Mouse (Mus musculus) stomach, embryonic 16.5 days (tissue): ENCODE data around the gene Cdk1. TPM values are rescaled to one million over a fixed set of nuclear protein-coding genes. Genes with fewer than 3 reads are reported as not detected.

Experiments used
- ATAC-seq: fragments of 200-750 bp; cut with Nextera tagmentation; 2 replicates; pipeline ENCODE4 v1.8.0; 2017; ENCODE audit warnings: moderate number of reproducible peaks, moderate TSS enrichment; ENCODE audit not compliant: insufficient read depth, low FRiP score
- H3K27ac ChIP-seq: fragments of 300-500 bp; sonication (generic); 2 replicates; pipeline ENCODE4 v1.5.1; 2014; ENCODE audit warnings: low read length
- H3K27me3 ChIP-seq: fragments of 300-500 bp; sonication (generic); 2 replicates; pipeline ENCODE4 v1.6.1; 2014; ENCODE audit warnings: low read length, control low read depth, mixed read lengths; ENCODE audit not compliant: control insufficient read depth, insufficient read depth
- H3K36me3 ChIP-seq: fragments of 300-500 bp; sonication (generic); 2 replicates; pipeline ENCODE4 v1.6.1; 2014; ENCODE audit warnings: low read length; ENCODE audit not compliant: control insufficient read depth, insufficient read depth
- H3K4me1 ChIP-seq: fragments of 300-500 bp; sonication (generic); 2 replicates; pipeline ENCODE4 v1.6.1; 2014; ENCODE audit warnings: low read length, control low read depth, mixed read lengths; ENCODE audit not compliant: control insufficient read depth, insufficient read depth
- H3K4me2 ChIP-seq: fragments of 300-500 bp; sonication (generic); 2 replicates; pipeline ENCODE4 v1.6.1; 2014; ENCODE audit warnings: low read depth, low read length, mixed read lengths
- H3K4me3 ChIP-seq: fragments of 300-500 bp; sonication (generic); replicated peaks from 2 replicates; pipeline ENCODE4 v1.5.1; 2014; ENCODE audit warnings: mild to moderate bottlenecking, low read length
- H3K9ac ChIP-seq: fragments of 300-500 bp; sonication (generic); 2 replicates; pipeline ENCODE4 v1.6.1; 2014; ENCODE audit warnings: low read length
- H3K9me3 ChIP-seq: fragments of 300-500 bp; sonication (generic); replicated peaks from 2 replicates; pipeline ENCODE4 v1.6.1; 2016; ENCODE audit warnings: low read length, control low read depth; ENCODE audit not compliant: control insufficient read depth
- WGBS: fragments of 180-500 bp; shearing (Covaris S2); extraction: QIAGEN DNeasy Blood & Tissue Kit; methylation state at CpG from one replicate; pipeline ENCODE4 v1.1.7; 2014; 5-methylcytosine and 5-hydroxymethylcytosine counted together
- polyA plus RNA-seq: library from polyadenylated mRNA; unstranded; fragments of >200 nt; fragmentation: Nextera tagmentation; extraction: Ambion mirVana; gene quantifications from 2 replicates; pipeline ENCODE4 v1.2.1, GENCODE M21; 2015

Gene Cdk1
- polyA plus RNA-seq, 1 experiment from 2014 or later: 323 TPM

- WGBS: 73% methylated on average over 1 of the region's 1 CpGs
- no peak for ATAC-seq
These were observed 30.4 kb upstream of the Cdk1 start for GRCm38 (mm10) chr10:69383186-69383585.

GRCm38 (mm10) chr10:69375154-69375553, 22.4 kb upstream of the Cdk1 start:
- ATAC-seq: no peak
- Histone ChIP-seq H3K9me3 (no peaks in the 10 kb centered on the region), H3K9ac (no peak overlapping the region), H3K27ac (no peak overlapping the region), H3K4me1 (no peaks in the 10 kb centered on the region), H3K4me2 (no peak overlapping the region), H3K4me3 (no peak overlapping the region), H3K27me3 (no peaks in the 10 kb centered on the region), H3K36me3 (no peaks in the 10 kb centered on the region)
- WGBS: 54% methylated on average over 7 of the region's 7 CpGs

More at GRCm38 (mm10) chr10:69383186-69383585, 30.4 kb upstream of the Cdk1 start:
- Histone ChIP-seq H3K27me3 (no peaks in the 10 kb centered on the region), H3K27ac (no peak overlapping the region), H3K36me3 (no peaks in the 10 kb centered on the region), H3K4me2 (no peak overlapping the region), H3K9me3 (no peaks in the 10 kb centered on the region), H3K9ac (no peak overlapping the region), H3K4me3 (no peak overlapping the region), H3K4me1 (no peaks in the 10 kb centered on the region)

- Histone ChIP-seq H3K27me3 (no peaks in the 10 kb centered on the region), H3K4me3 (no peak overlapping the region), H3K4me1 (no peaks in the 10 kb centered on the region), H3K9me3 (no peaks in the 10 kb centered on the region), H3K9ac (no peak overlapping the region), H3K36me3 (no peaks in the 10 kb centered on the region), H3K27ac (no peak overlapping the region), H3K4me2 (no peak overlapping the region)
- WGBS: 72% methylated on average over 10 of the region's 10 CpGs
- ATAC-seq: no peak
These were observed 21.2 kb upstream of the Cdk1 start for GRCm38 (mm10) chr10:69373796-69374550.

GRCm38 (mm10) chr10:69372061-69372460, 19.3 kb upstream of the Cdk1 start:
- Histone ChIP-seq H3K9me3 (no peaks in the 10 kb centered on the region), H3K4me2 (no peak overlapping the region), H3K36me3 (no peaks in the 10 kb centered on the region), H3K27ac (no peak overlapping the region), H3K4me1 (no peaks in the 10 kb centered on the region), H3K4me3 (no peak overlapping the region), H3K9ac (no peak overlapping the region), H3K27me3 (no peaks in the 10 kb centered on the region)
- no peak for ATAC-seq
- 79% methylated on average over 14 of the region's 14 CpGs for WGBS

- no peak for ATAC-seq
- 16% methylated on average over 10 of the region's 10 CpGs for WGBS
- no peaks in the 10 kb centered on the region for H3K9me3 ChIP-seq
- no peaks in the 10 kb centered on the region for H3K36me3 ChIP-seq
- no peak overlapping the region for H3K27ac ChIP-seq
- H3K27me3 ChIP-seq: no peaks in the 10 kb centered on the region
- H3K4me2 ChIP-seq: no peak overlapping the region
- no peak overlapping the region for H3K4me3 ChIP-seq
- no peaks in the 10 kb centered on the region for H3K4me1 ChIP-seq
- H3K9ac ChIP-seq: no peak overlapping the region
These were observed 18.7 kb upstream of the Cdk1 start for GRCm38 (mm10) chr10:69371441-69371840.

- no peak overlapping the region for H3K27ac ChIP-seq
- no peaks in the 10 kb centered on the region for H3K27me3 ChIP-seq
- H3K4me1 ChIP-seq: no peaks in the 10 kb centered on the region
- WGBS: 70% methylated on average over 6 of the region's 6 CpGs
- H3K36me3 ChIP-seq: no peaks in the 10 kb centered on the region
- H3K9me3 ChIP-seq: no peaks in the 10 kb centered on the region
- H3K4me3 ChIP-seq: no peak overlapping the region
- no peak overlapping the region for H3K9ac ChIP-seq
- no peak for ATAC-seq
- H3K4me2 ChIP-seq: no peak overlapping the region
These were observed 16.6 kb upstream of the Cdk1 start for GRCm38 (mm10) chr10:69369321-69369720.

GRCm38 (mm10) chr10:69366877-69367387, 14.2 kb upstream of the Cdk1 start:
- no peak for ATAC-seq
- no peak overlapping the region for H3K4me2 ChIP-seq
- WGBS: 84% methylated on average over 13 of the region's 13 CpGs

GRCm38 (mm10) chr10:69366208-69366607, 13.5 kb upstream of the Cdk1 start:
- Histone ChIP-seq H3K4me2 (no peak overlapping the region), H3K9me3 (no peaks in the 10 kb centered on the region; the same call in 1 of the 2 replicates), H3K4me3 (no peak overlapping the region), H3K27ac (no peak overlapping the region), H3K9ac (no peak overlapping the region), H3K36me3 (no peaks in the 10 kb centered on the region), H3K27me3 (no peaks in the 10 kb centered on the region), H3K4me1 (no peaks in the 10 kb centered on the region)
- ATAC-seq: no peak
- 78% methylated on average over 11 of the region's 11 CpGs for WGBS

More at GRCm38 (mm10) chr10:69366877-69367387, 14.2 kb upstream of the Cdk1 start:
- H3K4me1 ChIP-seq: no peaks in the 10 kb centered on the region
- no peaks in the 10 kb centered on the region for H3K36me3 ChIP-seq
- H3K27me3 ChIP-seq: no peaks in the 10 kb centered on the region
- no peak overlapping the region for H3K4me3 ChIP-seq
- H3K9me3 ChIP-seq: no peaks in the 10 kb centered on the region; the same call in 1 of the 2 replicates
- H3K27ac ChIP-seq: no peak overlapping the region
- H3K9ac ChIP-seq: no peak overlapping the region

- 89% methylated on average over 1 of the region's 1 CpGs for WGBS
- H3K4me3 ChIP-seq: no peak overlapping the region
- no peak overlapping the region for H3K27ac ChIP-seq
- H3K27me3 ChIP-seq: no peaks in the 10 kb centered on the region
- no peak overlapping the region for H3K9ac ChIP-seq
- no peak for ATAC-seq
- no peaks in the 10 kb centered on the region; the same call in 1 of the 2 replicates for H3K9me3 ChIP-seq
- no peaks in the 10 kb centered on the region for H3K4me1 ChIP-seq
- no peaks in the 10 kb centered on the region for H3K36me3 ChIP-seq
- H3K4me2 ChIP-seq: no peak overlapping the region
These were observed 6.9 kb upstream of the Cdk1 start for GRCm38 (mm10) chr10:69359666-69360065.
